Comparison of ENCODE assay signal across 10 mouse cellular contexts in genomic region chr17:25117263-25117662, GRCm38 (mm10). TPM values are rescaled to one million over a fixed set of nuclear protein-coding genes. Genes with fewer than 3 reads are reported as not detected.
DNase-seq lines count a peak whose midpoint lies in the region; ATAC-seq and TF ChIP-seq lines count a peak whose summit lies in the region.
"Had no signal": no experiment of that assay in that cellular context is flagged by ENCODE, and none has a peak within 500 bp of the region (broad histone marks: within the 10 kb centered on the region; RNA-seq: fewer than 3 reads in every experiment).

No protein-coding gene starts in this region.

- no peak for TF ChIP-seq POLR2A in ES-Bruce4 (IDR thresholded peaks at IDR 0.05; ENCODE audit: insufficient read depth, low read length)

- no peak overlapping the region for H3K9ac ChIP-seq in kidney, postnatal 0 days (ENCODE audit: low read depth, low read length)
- no peak overlapping the region for H3K9ac ChIP-seq in kidney, embryonic 15.5 days
- H3K9ac ChIP-seq in ES-Bruce4 (ENCODE audit: low read depth, poor library complexity, severe bottlenecking): no peak overlapping the region
- H3K9ac ChIP-seq: neural tube, embryonic 13.5 days had no signal

- H3K4me1 ChIP-seq in kidney, postnatal 0 days (replicated peaks; ENCODE audit: insufficient read depth, low read length): 0 out of 2 replicates have a peak, but pooled peaks cover 5% of the 10 kb centered on the region
- H3K4me1 ChIP-seq in kidney, embryonic 15.5 days: peaks cover 12% of the 10 kb centered on the region
- H3K4me1 ChIP-seq in ES-Bruce4 (ENCODE audit: control insufficient read depth, insufficient read depth, low read length): no peaks in the 10 kb centered on the region

- H3K4me2 ChIP-seq in kidney, postnatal 0 days (ENCODE audit: low read length): no peak overlapping the region
- H3K4me2 ChIP-seq in kidney, embryonic 15.5 days: no peak overlapping the region
- H3K4me2 ChIP-seq: neural tube, embryonic 13.5 days had no signal

- no peak for ATAC-seq in kidney, postnatal 0 days (replicated peaks; ENCODE audit: low FRiP score, low read depth)
- ATAC-seq in kidney, embryonic 15.5 days (replicated peaks; ENCODE audit: low FRiP score): no peak
- ATAC-seq in megakaryocyte, adult 5-6 weeks (ENCODE audit: poor library complexity, severe bottlenecking): no peak

- no peak overlapping the region for H3K4me3 ChIP-seq in kidney, postnatal 0 days (replicated peaks; ENCODE audit: low read depth, low read length)
- no peak overlapping the region for H3K4me3 ChIP-seq in kidney, embryonic 15.5 days (replicated peaks)
- no peak overlapping the region for H3K4me3 ChIP-seq in ES-Bruce4 (ENCODE audit: low read depth, low read length)
- H3K4me3 ChIP-seq: neural tube, embryonic 13.5 days had no signal

- peak; percentile 44; the same call in 1 of the 2 replicates for TF ChIP-seq CTCF in kidney, postnatal 0 days (IDR thresholded peaks at IDR 0.05; ENCODE audit: low read depth)
- TF ChIP-seq CTCF in ES-Bruce4 (IDR thresholded peaks at IDR 0.05; ENCODE audit: low read depth, low read length): peak; percentile 51

- 42% methylated on average over 4 of the region's 4 CpGs for WGBS in kidney, postnatal 0 days
- 36% methylated on average over 4 of the region's 4 CpGs for WGBS in kidney, embryonic 15.5 days

- H3K36me3 ChIP-seq in kidney, postnatal 0 days (ENCODE audit: insufficient read depth, low read length): no peaks in the 10 kb centered on the region
- peaks cover 14% of the 10 kb centered on the region for H3K36me3 ChIP-seq in kidney, embryonic 15.5 days
- H3K36me3 ChIP-seq in ES-Bruce4 (ENCODE audit: control insufficient read depth, insufficient read depth, low read length, poor library complexity, severe bottlenecking): no peaks in the 10 kb centered on the region

- no peak for TF ChIP-seq EP300 in ES-Bruce4 (IDR thresholded peaks at IDR 0.05; ENCODE audit: insufficient read depth, low read depth, low read length)

- H3K27me3 ChIP-seq in kidney, postnatal 0 days (ENCODE audit: insufficient read depth, low read length): no peaks in the 10 kb centered on the region
- no peaks in the 10 kb centered on the region for H3K27me3 ChIP-seq in kidney, embryonic 15.5 days
- H3K27me3 ChIP-seq in ES-Bruce4 (ENCODE audit: control insufficient read depth, insufficient read depth, low read length, poor library complexity, severe bottlenecking): no peaks in the 10 kb centered on the region

- H3K27ac ChIP-seq in kidney, postnatal 0 days: no peak overlapping the region
- H3K27ac ChIP-seq in kidney, embryonic 15.5 days: no peak overlapping the region
- no peak overlapping the region for H3K27ac ChIP-seq in ES-Bruce4 (ENCODE audit: insufficient read depth, low read length)
- H3K27ac ChIP-seq: neural tube, embryonic 13.5 days had no signal

- DNase-seq in kidney, postnatal 0 days (ENCODE audit: low spot score): no peak
- DNase-seq in adrenal gland, adult 8-10 months: peak; percentile 58
- DNase-seq in naive thymus-derived CD4-positive, alpha-beta T cell, adult 2 months (ENCODE audit: low read depth): peak; percentile 51
- no peak for DNase-seq in layer of hippocampus, adult 9-11 months

- H3K9me3 ChIP-seq in kidney, postnatal 0 days (replicated peaks; ENCODE audit: low read length): no peaks in the 10 kb centered on the region
- no peaks in the 10 kb centered on the region for H3K9me3 ChIP-seq in kidney, embryonic 15.5 days (replicated peaks)
- H3K9me3 ChIP-seq in ES-Bruce4 (replicated peaks; ENCODE audit: control insufficient read depth, insufficient read depth, low read length, poor library complexity, severe bottlenecking): no peaks in the 10 kb centered on the region
- H3K9me3 ChIP-seq: neural tube, embryonic 13.5 days had no signal

RNA-seq across cellular contexts. Expression of gene Telo2, which starts 1.5 kb away (rescaled TPM):
- 24.2 and 24.7 TPM in 2 replicates for polyA plus RNA-seq in kidney, postnatal 0 days (2015; fragmentation: Nextera tagmentation; extraction: Ambion mirVana)
- 44.4 and 45.3 TPM in 2 replicates for polyA plus RNA-seq in kidney, embryonic 15.5 days (2015; fragmentation: Nextera tagmentation; extraction: Ambion mirVana)
- 17.1 and 18.3 TPM in 2 replicates for polyA plus RNA-seq in ES-Bruce4 (2011; ENCODE audit: insufficient read depth, insufficient read length, low read depth, missing spikeins)
- total RNA-seq in adrenal gland, adult 8-10 months (2022): 10 to 100 TPM; 24.0 to 40.2 (median 29.5) TPM
- total RNA-seq in megakaryocyte, adult 5-6 weeks (2015): 3.9 and 4.4 TPM in 2 replicates
- total RNA-seq in megakaryocyte, adult 5-6 weeks (2017): 8.8 and 11.3 TPM in 2 replicates

RNA-seq across cellular contexts. Expression of gene Ptx4, which starts 3.3 kb away (rescaled TPM):
- not detected in 2 replicates for polyA plus RNA-seq in kidney, postnatal 0 days (2015; fragmentation: Nextera tagmentation; extraction: Ambion mirVana)
- 0.16 and 0.24 TPM in 2 replicates for polyA plus RNA-seq in kidney, embryonic 15.5 days (2015; fragmentation: Nextera tagmentation; extraction: Ambion mirVana)
- not detected in 2 replicates for polyA plus RNA-seq in ES-Bruce4 (2011; ENCODE audit: insufficient read depth, insufficient read length, low read depth, missing spikeins)
- total RNA-seq in adrenal gland, adult 8-10 months (2022): not detected
- total RNA-seq in megakaryocyte, adult 5-6 weeks (2015): not detected in 2 replicates
- not detected in 2 replicates for total RNA-seq in megakaryocyte, adult 5-6 weeks (2017)
- polyA plus RNA-seq: neural tube, embryonic 13.5 days had no signal

RNA-seq across cellular contexts. Expression of gene Clcn7, which starts 15.9 kb away (rescaled TPM):
- polyA plus RNA-seq in kidney, postnatal 0 days (2015; fragmentation: Nextera tagmentation; extraction: Ambion mirVana): 14.7 and 17.2 TPM in 2 replicates
- polyA plus RNA-seq in kidney, embryonic 15.5 days (2015; fragmentation: Nextera tagmentation; extraction: Ambion mirVana): 20.7 and 24.6 TPM in 2 replicates
- polyA plus RNA-seq in ES-Bruce4 (2011; ENCODE audit: insufficient read depth, insufficient read length, low read depth, missing spikeins): 16.0 and 20.9 TPM in 2 replicates
- 10 to 100 TPM; 47.4 to 77.7 (median 67.8) TPM for total RNA-seq in adrenal gland, adult 8-10 months (2022)
- 12.3 and 13.1 TPM in 2 replicates for total RNA-seq in megakaryocyte, adult 5-6 weeks (2015)
- 16.6 and 18.3 TPM in 2 replicates for total RNA-seq in megakaryocyte, adult 5-6 weeks (2017)

RNA-seq across cellular contexts. Expression of gene Tmem204, which starts 33.9 kb away (rescaled TPM):
- 54.5 and 59.9 TPM in 2 replicates for polyA plus RNA-seq in kidney, postnatal 0 days (2015; fragmentation: Nextera tagmentation; extraction: Ambion mirVana)
- 29.6 and 31.6 TPM in 2 replicates for polyA plus RNA-seq in kidney, embryonic 15.5 days (2015; fragmentation: Nextera tagmentation; extraction: Ambion mirVana)
- polyA plus RNA-seq in ES-Bruce4 (2011; ENCODE audit: insufficient read depth, insufficient read length, low read depth, missing spikeins): 0.70 TPM in 1 of 2 replicates, not detected in the other
- 10 to 100 TPM; 35.3 to 56.0 (median 52.6) TPM for total RNA-seq in adrenal gland, adult 8-10 months (2022)
- not detected in 2 replicates for total RNA-seq in megakaryocyte, adult 5-6 weeks (2015)
- total RNA-seq in megakaryocyte, adult 5-6 weeks (2017): not detected in 2 replicates

RNA-seq across cellular contexts. Expression of gene Ccdc154, which starts 45.0 kb away (rescaled TPM):
- polyA plus RNA-seq in kidney, postnatal 0 days (2015; fragmentation: Nextera tagmentation; extraction: Ambion mirVana): not detected in 2 replicates
- polyA plus RNA-seq in kidney, embryonic 15.5 days (2015; fragmentation: Nextera tagmentation; extraction: Ambion mirVana): not detected in 2 replicates
- not detected in 2 replicates for polyA plus RNA-seq in ES-Bruce4 (2011; ENCODE audit: insufficient read depth, insufficient read length, low read depth, missing spikeins)
- total RNA-seq in adrenal gland, adult 8-10 months (2022): under 1 TPM in 3 of 4 experiments, not detected in 1; 0.09 to 0.34 (median 0.19) TPM
- total RNA-seq in megakaryocyte, adult 5-6 weeks (2015): not detected in 2 replicates
- total RNA-seq in megakaryocyte, adult 5-6 weeks (2017): 0.11 TPM in 1 of 2 replicates, not detected in the other
- polyA plus RNA-seq: heart, embryonic 16.5 days; limb, embryonic 11.5 days; neural tube, embryonic 13.5 days had no signal

Comparison
In these comparisons a context has a peak if more than half of its experiments do, and no peak if none do; other contexts are left out.
1. DNase-seq: peak in adrenal gland, adult 8-10 months (single experiment) and naive thymus-derived CD4-positive, alpha-beta T cell, adult 2 months (single experiment); none in kidney, postnatal 0 days (single experiment) and layer of hippocampus, adult 9-11 months (single experiment).